Mouse (Mus musculus) thymus, postnatal 4 days (tissue): ENCODE measurements around the gene Ankrd50.

Experiments
- DNase-seq: peaks from one replicate; pipeline ENCODE4 v3.0.0; 2021

The Ankrd50 gene

GRCm38 (mm10) chr3:38463149-38463548, 21.5 kb downstream of the Ankrd50 start:
- DNase-seq, result no peak

DNA sequence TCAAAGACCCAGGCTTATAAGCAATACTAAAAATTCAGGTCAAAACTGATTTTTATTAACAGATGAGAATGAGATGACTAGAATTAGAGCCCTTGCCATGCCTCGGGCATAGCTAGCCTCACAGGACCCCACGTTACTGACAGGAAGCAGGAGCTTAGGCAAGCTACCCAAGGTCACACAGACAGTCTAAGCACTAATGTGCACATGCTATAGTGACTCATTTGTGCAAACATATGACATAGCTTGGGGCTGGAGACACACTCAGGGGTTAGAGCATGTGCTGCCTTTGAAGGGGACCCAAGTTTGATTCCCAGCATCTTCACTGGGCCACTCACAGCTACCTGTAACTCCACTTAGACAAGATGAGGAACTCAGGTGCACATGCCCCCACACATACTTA, 22.9 kb downstream of the Ankrd50 start:
- DNase-seq, result no peak

DNA sequence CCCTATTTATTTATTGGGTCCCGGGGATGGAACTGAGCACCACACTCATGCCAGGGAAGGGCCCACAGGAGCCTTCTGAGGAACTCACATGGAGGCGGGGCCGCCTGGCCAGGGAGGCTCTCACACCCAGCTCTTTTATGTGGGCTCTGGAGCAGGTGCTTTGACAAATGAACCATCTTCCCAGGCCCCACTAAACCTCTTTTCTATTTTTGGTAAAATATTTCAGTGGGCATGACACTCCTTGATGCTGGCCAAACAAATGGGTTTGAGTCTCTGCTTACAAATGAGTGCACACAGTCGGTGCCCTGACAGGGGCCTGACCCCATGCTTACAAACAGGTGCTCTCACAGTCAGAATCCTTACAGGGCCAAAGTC, 24.4 kb downstream of the Ankrd50 start:
- DNase-seq, result no peak

- no peak for DNase-seq
Observed at GRCm38 (mm10) chr3:38459507-38460249, 25.0 kb downstream of the Ankrd50 start.

DNA sequence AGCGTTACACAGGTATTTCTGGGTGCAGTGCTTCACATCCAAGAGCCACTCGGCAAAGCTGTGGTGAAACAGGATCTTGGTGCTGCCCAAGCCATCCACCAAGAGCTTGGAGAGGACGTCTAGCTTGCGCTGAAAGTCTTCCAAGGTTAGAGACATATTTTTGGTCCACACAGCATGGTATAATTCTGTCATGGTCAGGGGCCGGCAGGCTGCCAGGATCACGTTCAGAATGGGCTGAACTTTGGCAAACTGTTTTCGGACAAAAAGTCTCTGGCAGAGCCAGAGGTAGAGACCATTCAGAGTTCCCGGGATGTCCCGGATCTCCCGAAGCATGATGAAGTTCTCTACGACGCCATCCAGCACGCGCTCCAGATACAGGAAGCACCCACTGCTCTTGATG, 27.6 kb downstream of the Ankrd50 start:
- no peak for DNase-seq

DNA sequence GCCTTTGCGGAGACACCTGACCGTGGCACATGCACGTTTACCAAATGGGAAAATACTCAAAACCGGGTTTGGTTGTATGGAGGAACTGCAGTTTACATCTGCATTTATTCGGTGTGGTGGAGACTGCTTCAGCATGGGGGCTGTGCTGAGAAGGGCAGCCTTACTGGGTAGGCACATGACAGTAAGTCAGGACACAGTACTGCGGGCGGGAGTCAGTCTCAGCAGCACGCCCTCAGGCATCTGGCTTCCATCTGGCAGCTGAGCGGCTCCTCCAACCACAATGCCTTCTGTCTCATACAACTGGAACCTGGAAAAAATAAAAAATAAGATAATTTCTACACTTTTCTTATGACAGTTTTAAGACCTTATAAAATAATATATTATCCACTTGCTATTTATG, 32.4 kb downstream of the Ankrd50 start:
- DNase-seq, result no peak

- DNase-seq, result no peak
Observed at GRCm38 (mm10) chr3:38446586-38446985, 38.1 kb downstream of the Ankrd50 start.

DNA sequence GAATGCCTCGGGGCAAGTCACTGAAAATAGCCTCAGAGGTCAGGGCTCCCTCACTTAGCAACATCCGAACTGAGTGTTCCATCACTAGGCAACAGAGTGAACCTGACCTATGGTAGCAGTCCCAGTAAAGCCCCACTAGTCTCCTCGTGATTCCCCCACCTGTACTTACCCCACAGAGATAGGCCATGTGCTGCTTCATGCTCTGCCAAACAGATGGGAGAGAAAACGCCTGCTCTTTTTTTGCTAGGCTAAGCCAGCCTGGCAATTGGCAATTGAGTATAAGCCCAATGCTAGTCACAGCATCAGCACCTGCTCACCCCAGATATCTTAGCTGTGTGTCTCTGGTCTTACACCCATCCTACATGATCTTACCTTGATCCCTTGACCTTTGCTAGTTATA, 40.8 kb downstream of the Ankrd50 start:
- DNase-seq, result no peak

DNA sequence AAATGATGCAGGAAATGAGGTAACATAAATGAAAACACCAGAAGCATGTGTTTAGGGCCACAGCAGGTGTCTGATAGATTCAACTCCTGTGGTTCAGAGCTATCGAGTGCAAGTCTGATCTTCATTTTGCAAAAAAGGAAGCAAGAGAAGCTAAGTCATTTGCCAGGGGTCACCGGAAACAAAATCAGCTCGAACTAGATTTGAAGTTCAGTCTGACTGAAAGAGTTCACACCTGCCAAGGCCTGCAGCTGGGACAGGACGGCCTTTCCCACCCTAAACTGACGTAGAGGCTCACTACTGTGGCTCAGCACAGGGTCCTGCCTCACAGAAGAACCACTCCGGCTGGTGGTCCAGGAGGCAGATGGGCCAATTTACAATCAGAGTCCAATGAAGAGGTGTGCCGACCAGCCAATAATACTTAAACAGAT, 44.1 kb downstream of the Ankrd50 start:
- peak; percentile 69 for DNase-seq

GRCm38 (mm10) chr3:38436596-38436995, 48.0 kb downstream of the Ankrd50 start:
- no peak for DNase-seq

GRCm38 (mm10) chr3:38435828-38436227, 48.8 kb downstream of the Ankrd50 start:
- DNase-seq, result no peak

- DNase-seq, result no peak
Observed at GRCm38 (mm10) chr3:38434486-38434885, 50.2 kb downstream of the Ankrd50 start.

DNA sequence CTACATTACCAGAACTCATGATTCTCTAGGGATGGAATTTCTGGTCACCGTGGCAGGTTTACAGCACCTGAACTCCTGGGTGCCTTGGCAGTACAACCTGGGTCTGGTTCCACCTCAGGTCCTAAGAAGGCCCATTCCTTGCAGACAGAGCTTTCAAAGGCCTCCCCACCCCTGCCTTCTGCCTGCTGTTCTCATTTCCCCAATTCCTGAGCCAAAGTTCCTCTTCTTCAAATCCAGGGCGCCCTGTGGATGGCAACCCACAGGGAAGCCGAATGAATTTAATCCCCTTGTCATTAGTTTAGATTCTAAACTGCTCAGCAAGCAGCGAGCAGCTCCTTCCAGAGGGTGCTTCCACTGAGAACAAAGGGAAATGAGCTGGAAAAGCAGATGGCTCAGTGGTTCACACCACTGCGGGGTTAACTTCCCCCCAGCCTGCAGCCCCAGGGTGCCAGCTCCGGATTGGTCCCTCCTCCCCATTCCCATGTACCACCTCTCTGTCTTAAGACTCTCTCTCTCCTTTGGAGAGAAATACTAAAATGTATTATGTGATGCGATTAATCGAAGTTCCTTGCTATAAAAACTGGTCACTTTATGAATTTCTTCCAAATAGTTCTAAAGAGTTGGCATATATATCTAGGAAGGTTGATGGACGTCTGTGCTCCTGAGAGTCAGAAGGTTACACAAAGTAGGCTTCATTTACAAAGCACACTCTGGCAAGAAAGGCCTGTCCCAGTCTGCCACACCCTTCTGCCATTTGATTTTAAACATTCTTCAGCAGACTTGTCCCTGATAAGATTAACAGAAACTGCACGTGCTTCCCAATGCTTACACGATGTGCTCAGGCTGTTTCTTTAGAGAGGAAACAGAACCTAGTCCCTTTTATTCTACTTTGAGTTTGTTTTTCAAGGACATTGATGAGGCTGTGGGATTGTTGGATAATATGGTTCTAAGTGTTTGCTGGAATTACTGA, 50.9 kb downstream of the Ankrd50 start:
- DNase-seq, result no peak

GRCm38 (mm10) chr3:38431461-38431860, 53.2 kb downstream of the Ankrd50 start:
- DNase-seq, result no peak

DNA sequence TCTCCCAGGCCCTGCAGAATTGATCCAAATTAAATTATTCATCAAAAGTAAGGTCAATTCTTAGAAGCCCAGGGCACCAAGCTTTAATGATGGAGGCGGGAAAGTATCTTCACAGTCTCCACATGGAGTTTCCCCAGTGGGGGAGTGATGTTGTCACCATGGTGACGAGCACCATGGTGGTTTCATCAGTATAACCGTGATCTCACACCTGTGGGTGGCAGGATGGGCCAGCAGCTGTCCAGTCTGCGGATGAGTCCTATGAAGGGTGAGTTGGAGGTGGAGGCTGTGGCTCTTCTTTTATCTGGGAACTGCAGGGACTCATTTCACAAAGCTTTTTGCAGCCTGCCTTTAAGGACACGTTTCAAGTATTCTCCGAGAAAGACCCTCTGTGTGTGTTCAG, 53.6 kb downstream of the Ankrd50 start:
- DNase-seq, result no peak

- no peak for DNase-seq
Observed at GRCm38 (mm10) chr3:38427200-38427599, 57.4 kb downstream of the Ankrd50 start.

- no peak for DNase-seq
Observed at GRCm38 (mm10) chr3:38423966-38424365, 60.7 kb downstream of the Ankrd50 start.

DNA sequence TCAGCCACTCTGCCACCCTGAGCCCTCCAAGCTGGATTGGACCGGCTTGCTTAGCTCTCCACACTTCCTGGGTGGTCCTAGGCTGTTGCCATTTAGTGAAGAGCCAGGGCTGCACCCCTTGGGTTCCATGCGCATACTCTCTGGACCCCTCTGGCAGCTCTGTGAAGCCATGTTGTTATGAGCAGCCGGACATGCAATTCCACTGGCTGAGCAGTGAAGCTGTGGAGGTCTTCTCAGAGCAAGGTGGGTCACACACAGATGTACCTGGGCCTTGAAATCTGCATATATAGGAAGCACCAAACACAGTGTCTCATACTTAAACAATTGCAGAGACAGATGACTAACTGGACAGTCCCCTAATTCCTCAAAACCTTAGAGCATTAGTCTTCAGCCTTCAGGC, 64.7 kb downstream of the Ankrd50 start:
- DNase-seq, result no peak

DNA sequence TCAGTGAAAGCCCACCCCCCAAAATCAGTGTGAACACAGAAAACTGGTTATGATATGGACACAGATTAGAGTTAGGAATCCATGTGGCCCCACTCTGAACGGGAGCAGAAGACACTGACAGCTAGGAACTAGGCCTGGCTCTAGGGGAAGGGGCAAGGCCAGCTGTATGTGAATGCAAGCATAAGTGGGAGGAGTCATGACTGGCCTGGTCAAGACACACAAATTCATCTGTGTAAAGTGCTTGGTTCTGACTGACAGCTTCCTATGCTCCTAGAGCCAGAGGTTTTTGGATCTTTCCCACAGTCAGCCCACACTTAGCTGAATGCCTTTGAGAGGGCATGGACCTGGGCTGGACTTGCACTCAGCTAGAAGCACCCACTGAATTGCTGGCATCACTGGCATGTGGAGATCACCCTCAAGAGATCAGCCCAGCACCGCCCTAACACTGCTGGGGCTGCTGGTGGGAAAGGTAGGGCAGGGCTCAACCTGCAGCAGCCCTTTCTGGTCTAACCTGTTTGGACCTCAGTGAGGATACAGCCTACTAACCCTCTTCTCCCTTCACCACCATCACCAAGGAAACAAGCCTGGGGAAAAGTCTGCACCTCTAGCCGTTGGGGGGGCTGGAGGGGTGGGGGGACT, 69.2 kb downstream of the Ankrd50 start:
- DNase-seq, result no peak
